Mouse (Mus musculus) ovary, postnatal 10 days (tissue): ENCODE data around the gene Rassf8.

ENCODE experiments used
- DNase-seq: peaks from one replicate; pipeline ENCODE4 v3.0.0; 2022; ENCODE audit warnings: low spot score

The Rassf8 gene

GRCm38 (mm10) chr6:145746132-145746849 is at the start of gene Rassf8:
Rassf8 (plus strand) TSS chr6:145746748.
- DNase-seq = peak; percentile 86

DNA sequence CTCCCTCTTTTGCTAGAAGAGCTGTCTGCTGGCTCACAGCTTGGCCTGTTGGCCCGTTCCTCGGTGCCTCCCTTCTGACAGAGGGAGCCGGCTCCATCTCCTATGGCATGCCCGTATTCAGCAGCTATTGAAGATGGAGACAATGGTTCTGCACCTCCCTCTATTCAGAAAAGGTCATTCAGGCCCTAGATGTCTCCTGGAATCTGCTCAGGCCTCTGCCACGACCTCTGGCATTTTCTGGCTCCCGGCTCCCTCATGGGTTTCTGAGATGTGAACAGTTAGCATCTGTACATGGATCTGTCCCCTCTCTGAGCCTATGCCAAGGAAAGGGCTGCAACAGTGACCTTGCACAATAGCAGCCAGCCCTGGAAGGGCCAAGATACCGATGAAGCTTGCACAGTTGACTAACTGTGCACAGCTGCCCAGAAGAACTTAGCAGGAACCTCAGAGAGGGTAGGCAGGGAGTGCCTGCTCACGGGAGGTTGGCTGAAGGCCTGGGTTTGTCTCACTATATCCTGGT is 45.5 kb upstream of the Rassf8 start:
- DNase-seq = peak; percentile 4

DNA sequence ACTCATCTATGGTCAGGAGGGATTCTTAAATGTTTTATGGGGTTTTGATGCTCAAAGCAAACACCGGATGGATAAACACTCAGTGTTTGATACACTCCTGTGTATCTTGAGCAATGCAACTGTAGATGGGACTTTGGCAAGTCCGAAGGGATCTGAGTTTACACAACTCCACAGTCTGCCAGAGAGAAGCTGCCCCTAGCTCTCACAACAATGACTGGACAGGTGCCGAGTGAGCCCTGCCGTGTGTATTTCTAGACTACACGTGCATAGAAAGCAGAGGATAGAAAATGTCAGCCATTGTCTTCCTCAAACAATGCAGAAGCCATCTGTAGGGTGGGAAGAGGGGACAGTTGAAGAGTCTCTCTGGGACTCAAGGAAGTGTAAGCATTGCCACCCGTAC is 42.9 kb upstream of the Rassf8 start:
- no peak for DNase-seq

DNA sequence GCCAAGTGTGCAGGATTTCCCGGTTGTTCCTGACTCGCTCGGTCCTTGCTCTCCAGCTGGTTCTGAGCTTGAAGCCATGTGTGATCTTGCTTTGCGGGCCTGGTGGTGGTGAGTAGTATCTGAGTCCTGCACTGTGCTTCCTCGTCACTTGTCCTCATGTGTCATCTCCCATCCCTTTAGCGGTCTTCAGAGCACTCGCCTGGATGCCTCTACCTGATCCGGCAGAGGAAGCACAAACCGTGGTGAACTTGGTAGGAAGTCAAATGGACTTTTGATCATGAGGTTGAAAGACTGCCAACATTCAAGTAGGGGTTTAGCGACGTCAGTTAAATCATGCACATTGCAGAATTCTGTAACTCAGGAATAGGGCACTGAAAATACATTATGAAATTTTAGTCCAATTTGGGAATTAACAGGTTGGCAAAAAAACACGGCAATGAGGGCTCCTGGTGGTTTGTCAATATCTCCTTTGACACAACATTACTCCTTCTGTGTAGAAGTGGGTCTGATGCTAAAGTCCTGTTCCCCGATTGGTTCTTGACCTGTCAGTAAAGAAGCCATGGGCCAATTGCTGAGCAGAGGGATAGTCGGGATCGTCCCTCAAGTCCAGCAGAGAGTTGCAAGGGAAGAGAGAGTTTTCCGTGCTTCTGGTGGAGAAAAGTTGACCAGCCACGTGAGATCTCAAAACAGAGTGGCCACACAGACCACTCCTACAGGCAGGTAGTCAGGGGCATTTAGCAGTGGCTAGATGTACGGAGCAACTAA is 36.4 kb upstream of the Rassf8 start:
- no peak for DNase-seq

DNA sequence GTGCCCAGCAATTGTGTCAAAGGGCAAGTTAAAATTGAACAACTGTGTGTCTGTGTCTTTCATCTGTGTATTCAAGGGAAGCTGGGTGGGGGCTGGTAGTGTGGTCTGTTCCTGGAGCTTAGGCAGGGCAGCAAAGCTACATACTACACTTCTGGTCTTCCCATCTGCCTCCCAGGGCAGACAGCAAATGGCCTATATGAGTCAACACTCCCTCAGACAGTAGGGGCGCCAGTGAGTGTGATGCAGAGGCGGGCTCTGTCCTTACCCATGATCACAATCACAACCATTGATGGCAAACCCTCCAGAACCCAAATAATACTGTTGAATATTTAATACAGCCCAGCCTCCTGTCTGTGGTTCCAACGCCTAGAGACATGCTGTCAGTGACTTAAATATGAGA is 35.8 kb upstream of the Rassf8 start:
- no peak for DNase-seq

DNA sequence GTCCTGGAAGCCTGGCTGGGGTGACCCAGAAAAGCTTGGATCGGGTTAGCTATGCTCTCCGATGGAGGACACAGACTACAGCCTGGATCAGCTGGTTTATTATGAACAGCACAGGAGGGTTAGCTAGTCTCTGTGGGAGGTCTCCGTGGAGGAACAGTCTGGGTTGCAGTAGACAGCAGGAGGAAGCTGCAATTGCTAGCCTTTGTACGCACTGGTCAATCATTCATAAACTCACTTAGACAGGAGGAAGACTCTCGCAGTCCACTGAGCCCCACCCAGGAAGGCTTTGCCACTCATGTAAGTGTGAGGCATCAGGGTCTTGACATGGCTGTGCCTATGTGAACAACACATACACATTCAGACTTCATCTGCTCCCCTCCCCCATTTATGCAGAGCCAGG is 35.2 kb upstream of the Rassf8 start:
- no peak for DNase-seq

- DNase-seq = no peak
Observed at GRCm38 (mm10) chr6:145713241-145714114, 33.1 kb upstream of the Rassf8 start.

DNA sequence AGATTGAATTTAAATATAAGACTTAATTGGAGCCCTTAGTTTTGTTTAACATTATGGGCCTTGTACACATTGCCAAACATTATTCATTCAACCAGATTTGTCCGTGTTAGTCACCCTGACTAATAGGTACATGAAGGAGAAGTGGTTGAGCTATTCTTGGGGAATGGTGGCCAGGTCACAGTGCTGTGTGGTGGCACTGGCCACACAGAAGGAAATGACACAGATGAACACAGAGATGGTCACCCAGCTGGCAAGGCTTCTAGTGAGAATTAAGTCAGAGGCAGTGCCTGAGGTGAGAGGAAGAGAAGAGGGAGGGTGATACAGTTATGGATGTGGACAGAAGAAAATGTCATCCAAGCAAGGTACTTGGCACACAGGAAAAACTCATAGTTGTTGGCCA is 32.4 kb upstream of the Rassf8 start:
- DNase-seq = no peak

GRCm38 (mm10) chr6:145722596-145722995 is 24.0 kb upstream of the Rassf8 start:
- DNase-seq = no peak

DNA sequence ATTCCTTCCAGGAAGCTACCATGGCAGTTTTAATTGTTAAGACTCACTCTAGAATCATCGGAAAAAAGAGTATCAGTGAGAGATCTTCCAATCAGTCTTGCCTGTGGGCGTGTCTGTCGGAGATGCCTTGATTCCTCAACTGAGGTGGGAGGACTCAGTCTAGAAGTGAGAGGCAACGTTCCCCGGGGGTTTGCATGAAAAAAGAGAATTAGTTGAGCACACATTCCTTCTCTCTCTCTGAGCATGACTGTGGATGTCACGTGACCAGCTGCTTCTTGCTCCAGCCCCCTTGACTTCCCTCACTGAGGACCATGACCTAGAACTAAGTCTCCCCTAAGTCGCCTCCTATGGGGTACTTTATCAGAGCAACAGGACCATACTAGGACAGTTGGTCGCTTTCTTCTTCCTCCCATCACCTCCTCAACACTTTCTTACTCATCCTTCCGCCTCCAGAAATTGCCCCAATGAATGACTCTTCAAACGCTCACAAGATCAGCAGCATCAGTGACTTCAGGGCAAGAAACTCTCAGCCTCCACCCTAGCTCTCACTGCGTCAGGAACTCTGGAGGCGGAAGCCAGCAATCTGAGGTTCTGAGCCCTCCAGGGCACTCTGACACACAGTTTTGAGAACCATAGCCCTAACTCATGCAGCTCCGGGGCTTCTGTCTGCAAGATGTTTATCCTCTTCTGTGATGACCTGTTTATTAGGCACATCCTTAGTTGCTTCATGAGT is 23.3 kb upstream of the Rassf8 start:
- no peak for DNase-seq

GRCm38 (mm10) chr6:145725849-145726248 is 20.7 kb upstream of the Rassf8 start:
- DNase-seq = no peak

DNA sequence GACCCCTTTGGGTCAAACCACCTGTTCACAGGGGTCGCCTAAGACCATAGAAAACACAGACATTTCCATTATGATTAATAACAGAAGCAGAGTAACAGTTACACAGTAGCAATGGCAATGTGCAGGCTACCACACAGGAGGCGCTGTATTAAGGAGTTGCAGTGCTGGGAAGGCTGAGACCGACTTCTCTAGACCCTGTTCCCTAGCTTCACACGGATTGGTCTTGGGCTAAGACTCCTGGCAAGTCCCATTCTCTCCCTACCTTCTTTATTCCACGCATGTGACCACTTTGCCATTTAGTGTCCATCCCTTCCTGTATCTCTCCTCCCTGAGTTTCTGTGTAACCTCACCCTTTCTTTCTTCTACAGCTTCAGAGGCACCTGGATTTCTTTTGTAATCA is 19.6 kb upstream of the Rassf8 start:
- DNase-seq = no peak

DNA sequence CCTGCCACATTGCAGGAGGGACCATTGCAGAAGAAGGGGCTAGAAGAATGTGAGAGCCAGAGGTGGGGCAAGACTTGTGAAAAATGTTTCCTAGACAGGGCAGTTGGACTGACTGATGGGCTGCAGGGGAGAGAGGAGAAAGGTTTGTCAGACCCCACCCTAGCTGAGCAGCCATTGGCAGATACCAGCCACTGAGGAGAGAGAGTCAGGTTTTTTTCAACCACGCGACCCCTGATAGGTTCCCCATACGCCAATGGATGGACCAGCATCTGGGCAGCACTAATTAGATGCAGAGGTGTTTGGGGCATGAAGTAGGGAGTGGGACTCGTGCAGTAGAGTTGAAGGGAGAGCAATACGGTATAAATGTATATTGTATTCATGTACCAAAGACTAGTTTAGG is 13.7 kb upstream of the Rassf8 start:
- no peak for DNase-seq

DNA sequence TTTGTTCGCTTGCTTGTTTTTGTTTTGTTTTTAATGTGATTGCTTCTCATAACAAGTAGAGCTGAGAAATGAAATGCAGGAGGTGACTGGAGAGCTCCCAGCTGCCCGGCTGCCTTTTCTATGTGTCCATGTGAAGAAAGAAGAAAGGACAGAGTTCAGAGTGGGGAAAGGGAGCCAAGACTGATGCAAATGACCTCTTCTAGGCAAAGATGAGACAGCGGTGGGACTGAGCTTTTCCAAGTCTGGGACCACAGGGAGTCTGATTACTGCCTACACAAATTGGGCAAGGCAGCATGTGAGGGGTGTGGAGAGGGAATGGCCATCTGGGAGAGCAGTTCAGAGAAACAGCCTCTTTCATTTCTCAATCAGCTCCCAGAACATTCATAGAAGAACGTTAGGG is 13.3 kb upstream of the Rassf8 start:
- DNase-seq = no peak

DNA sequence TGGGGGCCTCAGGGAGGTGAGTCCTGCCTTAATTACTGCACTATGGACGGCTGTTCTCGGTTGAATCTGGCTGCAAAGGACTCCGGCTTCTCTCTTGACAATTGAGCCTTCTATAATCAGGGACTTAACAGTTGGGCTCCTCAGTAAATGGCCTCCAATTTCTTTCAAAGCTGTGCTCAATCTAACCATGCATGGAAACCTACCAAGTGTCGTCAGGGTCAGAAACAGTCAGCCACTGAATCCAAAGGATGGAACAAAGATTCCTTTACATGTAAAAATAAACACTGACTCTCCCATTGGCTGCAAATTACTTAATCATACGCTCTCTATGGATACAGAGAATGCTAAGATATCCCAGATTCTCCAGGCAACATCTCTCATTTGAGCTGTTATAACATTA is 12.6 kb upstream of the Rassf8 start:
- no peak for DNase-seq

- no peak for DNase-seq
Observed at GRCm38 (mm10) chr6:145736099-145736498, 10.4 kb upstream of the Rassf8 start.

DNA sequence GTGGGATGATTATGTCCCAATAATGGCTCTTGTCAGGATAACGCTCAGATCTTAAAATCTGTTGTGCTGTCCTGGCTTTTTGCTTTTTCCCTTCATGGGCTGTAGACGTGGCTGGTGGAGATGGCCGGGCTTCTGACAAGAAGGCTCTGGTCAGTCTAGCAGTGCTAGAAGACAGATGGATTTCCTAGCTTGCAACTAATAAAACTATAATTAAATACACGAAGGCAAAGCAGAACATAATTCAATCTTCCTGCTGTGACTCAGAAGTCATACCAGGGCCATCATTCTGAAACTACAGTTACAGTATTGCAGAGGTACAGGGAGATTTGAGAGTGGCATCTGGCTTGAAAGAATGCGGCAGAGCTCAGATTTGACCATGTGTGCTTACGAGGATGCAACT is 7.3 kb upstream of the Rassf8 start:
- no peak for DNase-seq

DNA sequence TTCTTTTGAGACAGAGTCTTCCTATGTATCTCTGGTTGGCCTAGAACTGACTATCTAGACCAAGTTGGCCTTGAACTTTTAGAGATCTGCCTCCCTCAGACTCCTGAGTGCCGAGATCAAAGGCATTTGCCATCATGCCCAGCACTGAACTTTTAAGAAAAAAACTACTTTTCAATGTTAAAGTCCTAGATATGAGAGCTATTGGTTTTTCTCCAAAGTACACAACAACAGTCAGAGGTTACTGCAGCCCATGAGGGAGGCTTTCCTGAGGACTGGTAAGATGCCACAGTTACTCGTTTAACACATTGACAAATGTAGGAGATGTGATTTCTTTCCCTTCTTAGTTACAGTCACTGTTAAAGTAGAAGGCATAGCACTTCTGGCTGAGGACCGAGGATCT is 6.5 kb upstream of the Rassf8 start:
- no peak for DNase-seq

DNA sequence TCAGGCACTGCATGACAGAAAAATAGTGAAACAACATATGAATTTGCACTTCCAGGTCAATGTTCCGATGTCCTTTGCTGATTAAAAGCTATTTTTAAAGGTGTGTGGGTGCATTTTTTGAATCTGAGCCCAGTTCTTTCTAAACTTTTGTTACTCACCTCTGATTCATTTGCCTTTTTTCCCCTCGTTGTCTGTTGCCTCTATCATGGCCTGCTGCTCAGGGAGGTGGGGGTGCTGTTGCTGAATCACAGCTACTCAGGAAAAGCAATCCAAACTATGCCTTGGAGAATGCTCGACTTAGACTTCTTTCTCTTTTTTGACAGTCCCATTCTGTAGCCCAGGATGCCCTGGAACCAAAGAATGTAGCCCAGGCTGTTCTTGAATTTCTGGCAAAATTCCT is 1.3 kb upstream of the Rassf8 start:
- DNase-seq = no peak

GRCm38 (mm10) chr6:145746921-145747670 is 548 bp downstream of the Rassf8 start:
- DNase-seq = peak; percentile 46
